Mouse (Mus musculus) kidney, adult 2 months (tissue): Measurements from ENCODE around the gene Kmt5c. TPM values are rescaled to one million over a fixed set of nuclear protein-coding genes. Genes with fewer than 3 reads are reported as not detected.

Experiments
- DNase-seq: peaks from one replicate; pipeline ENCODE4 v3.0.0; 2021
- H3K27ac ChIP-seq: fragments of 200-500 bp; 2 replicates; pipeline ENCODE4 v1.5.1; 2012; ENCODE audit warnings: low read depth, low read length, control low read depth, inconsistent platforms; ENCODE audit not compliant: insufficient read depth
- H3K27me3 ChIP-seq: fragments of 200-500 bp; replicated peaks from 2 replicates; pipeline ENCODE4 v1.6.1; 2012; ENCODE audit warnings: mild to moderate bottlenecking, moderate library complexity, low read length, inconsistent platforms; ENCODE audit not compliant: control insufficient read depth, insufficient read depth
- H3K36me3 ChIP-seq: fragments of 200-500 bp; 2 replicates; pipeline ENCODE4 v1.6.1; 2012; ENCODE audit warnings: mild to moderate bottlenecking, moderate library complexity, low read length, inconsistent platforms; ENCODE audit not compliant: control insufficient read depth, insufficient read depth
- H3K4me1 ChIP-seq: fragments of 200-500 bp; 2 replicates; pipeline ENCODE4 v1.6.1; 2011; ENCODE audit warnings: low read length; ENCODE audit not compliant: control insufficient read depth, insufficient read depth
- H3K4me3 ChIP-seq: fragments of 200-500 bp; 2 replicates; pipeline ENCODE4 v1.5.1; 2011; ENCODE audit warnings: mild to moderate bottlenecking, low read depth, low read length, control low read depth; ENCODE audit not compliant: insufficient read depth
- CTCF ChIP-seq: fragments of 200-500 bp; conservative IDR thresholded peaks from 2 replicates; pipeline ENCODE4 v1.5.1; 2011; ENCODE audit warnings: low read depth, mild to moderate bottlenecking, control low read depth, low read length, moderate library complexity, mixed read lengths; ENCODE audit not compliant: insufficient read depth, insufficient read length
- POLR2A ChIP-seq: fragments of 200-500 bp; IDR thresholded peaks from one replicate; pipeline ENCODE4 v1.6.1; 2011; ENCODE audit warnings: low read depth, low read length, control low read depth
- WGBS: fragments of 180-500 bp; shearing (Covaris S2); methylation state at CpG from one replicate; pipeline ENCODE4 v1.1.7; 2018; 5-methylcytosine and 5-hydroxymethylcytosine counted together
- polyA plus RNA-seq: library from polyadenylated mRNA; depleted of rRNA; stranded (reverse); fragments of >200 nt; gene quantifications from 2 replicates; pipeline ENCODE4 v1.2.3, GENCODE M21; 2012

Gene Kmt5c
- polyA plus RNA-seq, 1 experiment: 83.2 TPM

DNA sequence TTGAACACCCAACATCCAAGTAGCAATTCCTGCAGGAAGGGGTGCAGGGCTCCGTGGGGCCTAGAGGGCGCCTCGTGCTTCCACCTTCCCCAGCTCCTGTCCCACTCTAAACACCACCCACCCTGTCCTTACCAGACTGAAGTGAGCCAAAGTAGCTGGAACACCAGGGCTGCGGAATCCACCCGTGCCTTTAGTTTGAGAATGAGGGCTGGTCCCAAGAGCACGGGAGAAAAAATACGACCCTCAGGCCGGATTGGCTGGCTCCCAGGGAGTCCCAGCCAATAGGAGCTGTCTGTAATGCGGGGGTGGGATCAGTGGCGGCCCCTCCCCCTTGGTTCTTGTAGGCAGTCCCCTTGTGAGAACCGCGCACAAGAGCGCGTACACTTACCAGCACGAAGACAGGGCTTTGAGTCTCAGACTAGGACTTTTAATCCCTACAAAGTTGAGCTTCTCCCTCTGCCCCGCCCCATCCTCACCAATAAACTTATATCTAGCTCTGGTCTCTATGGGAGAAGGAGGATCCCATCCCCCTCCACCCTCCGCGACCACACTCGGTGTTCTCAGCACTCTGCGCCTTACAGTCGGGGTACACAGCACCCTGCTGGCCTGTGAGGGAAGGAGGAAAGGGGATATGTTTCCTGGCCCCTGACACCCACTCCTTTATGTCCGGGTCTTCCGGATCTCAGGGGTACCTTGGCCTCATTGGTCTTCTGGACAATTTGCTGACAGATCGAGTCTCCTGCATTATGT, 13.1 kb downstream of the Kmt5c start, which contains the start of gene Cox6b2:
TSS of gene Cox6b2 (minus strand) at position 274 of the 750 bp plus-strand sequence.
- Histone ChIP-seq H3K4me3 (peak within 1 kb of the TSS; percentile 28), H3K4me1 (peaks cover 5% of the 10 kb centered on the region; the same call in 1 of the 2 replicates), H3K27ac (no peak within 1 kb of the TSS), H3K27me3 (no peaks in the 10 kb centered on the region), H3K36me3 (no peaks in the 10 kb centered on the region)
- peak; percentile 83 for DNase-seq
- 6% methylated on average over 24 of the region's 24 CpGs for WGBS
- TF ChIP-seq CTCF (no peak), POLR2A (no peak)

DNA sequence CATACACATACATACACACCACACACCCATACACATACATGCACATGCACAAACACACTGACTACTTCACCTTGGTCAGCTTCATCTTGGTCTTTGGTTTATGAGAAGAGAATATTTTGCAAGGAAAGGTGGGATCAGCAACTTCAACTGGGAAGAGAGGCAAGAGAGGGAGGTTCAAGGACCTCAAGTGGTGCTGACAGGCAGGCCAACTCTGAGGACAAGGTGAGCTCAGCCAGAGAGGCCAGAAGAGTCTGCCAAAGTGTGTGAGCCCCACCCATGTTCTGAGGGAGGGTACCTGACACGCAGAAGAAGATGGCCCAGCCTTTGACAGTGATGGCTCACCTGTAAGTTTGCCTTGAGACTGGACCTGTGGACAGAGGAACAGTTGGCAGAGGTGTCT, 19.8 kb downstream of the Kmt5c start:
- DNase-seq: no peak
- no peaks in the 10 kb centered on the region for H3K4me1 ChIP-seq
- no peak overlapping the region for H3K27ac ChIP-seq
- no peaks in the 10 kb centered on the region for H3K36me3 ChIP-seq
- H3K4me3 ChIP-seq: no peak overlapping the region
- no peak for TF ChIP-seq POLR2A
- TF ChIP-seq CTCF: no peak
- H3K27me3 ChIP-seq: no peaks in the 10 kb centered on the region
- 45% methylated on average over 1 of the region's 1 CpGs for WGBS

DNA sequence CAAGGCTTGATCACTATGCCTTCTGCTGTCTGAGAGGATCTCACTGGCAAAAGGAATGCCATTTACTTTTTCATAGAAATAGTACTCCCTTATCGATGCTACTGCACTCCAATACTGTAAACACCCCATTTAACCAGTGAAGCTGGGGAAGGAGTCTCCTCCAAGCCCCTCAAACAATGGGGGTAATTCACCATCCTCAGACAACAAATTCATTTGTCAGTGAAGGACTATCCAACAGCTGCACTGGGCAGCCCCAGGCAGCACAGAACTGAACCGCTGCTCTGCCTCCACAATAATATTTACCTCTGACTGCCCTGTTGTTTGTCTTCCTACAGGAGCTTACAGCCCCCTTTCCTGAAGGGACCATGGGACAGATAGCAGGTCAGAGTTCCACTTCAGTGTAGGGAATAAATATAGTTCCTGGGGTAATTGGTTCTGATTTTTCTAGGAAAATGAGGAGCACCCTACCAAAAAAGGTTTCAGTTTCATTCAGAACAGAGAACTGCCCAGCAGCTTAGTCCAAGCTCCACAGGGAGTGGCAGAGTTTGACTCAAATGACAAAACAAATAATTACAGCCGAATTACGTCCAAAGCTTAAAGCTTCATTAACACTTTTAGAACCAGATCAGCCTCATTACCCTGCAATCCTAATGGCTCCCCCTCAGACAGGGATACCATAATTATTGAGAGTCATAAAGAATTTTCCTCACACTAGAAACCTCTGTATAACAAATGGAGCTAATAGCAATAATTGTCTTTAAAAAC, 25.2 kb downstream of the Kmt5c start:
- Histone ChIP-seq H3K27me3 (no peaks in the 10 kb centered on the region), H3K4me1 (no peaks in the 10 kb centered on the region), H3K4me3 (no peak overlapping the region), H3K27ac (no peak overlapping the region), H3K36me3 (no peaks in the 10 kb centered on the region)
- 25% methylated on average over 4 of the region's 4 CpGs for WGBS
- TF ChIP-seq CTCF: no peak
- TF ChIP-seq POLR2A: no peak
- no peak for DNase-seq

DNA sequence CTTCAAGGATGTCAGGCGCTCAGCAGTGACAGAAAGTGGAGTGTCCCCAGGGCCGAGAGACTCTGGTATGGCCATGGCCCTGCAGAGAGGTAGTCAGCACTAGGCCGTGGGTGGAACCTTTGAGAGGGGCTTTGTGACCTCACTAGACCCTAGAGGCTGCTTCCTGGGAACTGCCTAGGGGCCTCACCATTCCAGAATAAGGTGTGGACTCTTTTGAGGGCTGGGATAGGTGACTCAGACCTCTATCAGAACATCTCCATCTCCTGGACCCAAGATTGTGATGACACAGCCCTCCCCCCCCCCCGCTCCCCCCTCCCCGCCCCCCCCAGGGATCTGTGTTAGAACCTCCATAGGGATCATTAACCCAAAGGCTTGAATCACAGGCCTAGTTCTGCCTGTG, 31.3 kb downstream of the Kmt5c start, which contains the start of gene Fam71e2:
TSS of gene Fam71e2 (minus strand) at position 101 of the 400 bp plus-strand sequence.
- 77% methylated on average over 4 of the region's 5 CpGs for WGBS
- Histone ChIP-seq H3K27ac (no peak within 1 kb of the TSS), H3K36me3 (no peaks in the 10 kb centered on the region), H3K4me3 (no peak within 1 kb of the TSS), H3K27me3 (no peaks in the 10 kb centered on the region), H3K4me1 (no peaks in the 10 kb centered on the region)
- no peak for TF ChIP-seq POLR2A
- TF ChIP-seq CTCF: no peak
- DNase-seq: no peak

DNA sequence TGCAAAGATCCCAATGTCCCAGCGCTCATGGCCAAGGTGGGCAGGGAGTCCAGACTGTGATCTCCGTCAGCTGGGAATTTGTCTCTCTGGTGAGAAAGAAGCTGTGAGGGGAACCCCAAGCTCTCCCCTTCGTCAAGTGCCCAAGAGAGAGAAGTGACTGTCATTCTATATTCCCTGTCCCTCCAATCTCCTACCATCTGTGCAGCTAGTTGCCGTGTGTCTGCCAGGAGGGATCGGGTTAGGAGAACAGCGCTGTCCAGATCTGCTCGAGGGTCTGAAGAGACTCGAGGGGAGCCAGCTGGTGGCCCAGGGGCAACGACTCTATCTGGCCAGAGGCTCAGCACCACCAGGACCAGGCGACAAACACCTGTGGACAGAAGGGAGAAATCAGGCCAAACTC, 36.2 kb downstream of the Kmt5c start:
- H3K36me3 ChIP-seq: no peaks in the 10 kb centered on the region
- H3K4me1 ChIP-seq: no peaks in the 10 kb centered on the region
- no peaks in the 10 kb centered on the region for H3K27me3 ChIP-seq
- no peak overlapping the region for H3K27ac ChIP-seq
- no peak for DNase-seq
- 57% methylated on average over 10 of the region's 10 CpGs for WGBS
- no peak overlapping the region for H3K4me3 ChIP-seq
- no peak for TF ChIP-seq POLR2A
- TF ChIP-seq CTCF: no peak

DNA sequence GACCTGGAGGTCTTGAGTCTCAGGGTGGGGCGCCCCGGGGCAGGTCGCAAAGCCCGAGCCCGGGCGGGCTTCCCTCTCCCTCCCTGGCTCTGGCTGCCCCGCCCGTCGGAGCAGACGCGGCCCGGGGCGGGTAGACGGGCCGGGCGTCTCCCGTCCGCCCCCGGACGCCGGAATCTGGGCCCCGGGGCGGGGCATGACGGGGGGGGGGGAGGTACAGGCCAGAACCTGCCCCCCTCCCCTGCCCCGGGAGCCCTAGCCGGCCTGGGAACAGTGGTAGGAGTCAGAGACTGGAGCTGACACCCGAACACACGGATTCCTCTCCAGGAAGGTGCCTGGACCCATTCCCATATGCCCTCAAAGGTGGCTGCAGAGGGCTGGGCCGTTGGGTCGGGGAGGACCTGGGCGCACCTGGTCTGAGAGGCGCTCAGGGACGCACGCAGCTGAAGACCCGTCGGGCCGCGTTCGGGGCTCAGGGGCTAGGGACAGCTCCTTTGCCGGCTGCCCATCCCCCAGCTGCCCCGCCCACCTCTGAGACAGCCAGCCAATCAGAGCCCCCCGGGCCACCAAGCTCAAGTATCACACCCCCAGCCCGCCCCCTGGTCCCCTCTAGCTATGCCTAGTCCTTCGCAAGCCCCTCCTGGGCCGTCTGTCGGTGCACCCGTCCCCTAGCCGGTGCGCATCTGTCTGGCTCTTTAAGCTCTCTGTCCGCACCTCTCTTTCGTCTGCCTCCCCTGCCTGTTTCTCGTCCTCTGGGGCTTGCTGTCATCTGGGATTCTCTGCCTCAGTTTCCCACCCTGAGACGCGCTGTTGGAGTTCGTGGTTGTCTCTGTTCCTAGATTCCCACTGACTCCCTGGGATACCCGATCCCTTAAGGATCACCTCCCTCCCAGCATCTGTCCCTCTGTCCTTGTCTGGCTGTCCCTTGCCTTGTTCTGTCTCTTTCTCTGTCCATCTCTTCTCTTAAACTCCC, 37.2 kb downstream of the Kmt5c start:
- no peaks in the 10 kb centered on the region for H3K4me1 ChIP-seq
- H3K36me3 ChIP-seq: no peaks in the 10 kb centered on the region
- peak; percentile 62 for DNase-seq
- H3K4me3 ChIP-seq: peak overlapping the region; percentile 63
- no peak overlapping the region for H3K27ac ChIP-seq
- no peaks in the 10 kb centered on the region for H3K27me3 ChIP-seq
- TF ChIP-seq POLR2A (no peak), CTCF (no peak)
- 2% methylated on average over 55 of the region's 56 CpGs for WGBS
